Mouse (Mus musculus) cortical plate, adult 2 months (tissue): ENCODE data around the gene Col15a1.

Experiments used
- CTCF ChIP-seq: fragments of 200-500 bp; IDR thresholded peaks from 2 replicates; pipeline ENCODE4 v1.5.1; 2011; ENCODE audit warnings: mild to moderate bottlenecking, control low read depth, low read length; ENCODE audit not compliant: insufficient read depth; ENCODE audit errors: extremely low read depth
- POLR2A ChIP-seq: fragments of 200-500 bp; IDR thresholded peaks from 2 replicates; pipeline ENCODE4 v1.6.1; 2011; ENCODE audit warnings: mild to moderate bottlenecking, low read length, control low read depth; ENCODE audit not compliant: insufficient read depth; ENCODE audit errors: extremely low read depth

- no peak for TF ChIP-seq POLR2A
- no peak for TF ChIP-seq CTCF
Observed at GRCm38 (mm10) chr4:47247574-47247973, 39.6 kb downstream of the Col15a1 start.
